Mouse (Mus musculus): ENCODE results near the gene Ltbp1.

The Ltbp1 gene

GRCm38 (mm10) chr17:75005281-75005684 is at the start of gene Ltbp1:
TSS of gene Ltbp1 (plus strand) at chr17:75005568.
- DNase-seq: no peak

GRCm38 (mm10) chr17:74959481-74960245 is 45.7 kb upstream of the Ltbp1 start:
- DNase-seq: no peak

GRCm38 (mm10) chr17:74963222-74963621 is 42.1 kb upstream of the Ltbp1 start:
- no peak for DNase-seq

GRCm38 (mm10) chr17:74963861-74964260 is 41.5 kb upstream of the Ltbp1 start:
- no peak for DNase-seq

GRCm38 (mm10) chr17:74967298-74967848 is 38.0 kb upstream of the Ltbp1 start:
- no peak for DNase-seq

- no peak for DNase-seq
Observed at GRCm38 (mm10) chr17:74968152-74968712, 37.1 kb upstream of the Ltbp1 start.

GRCm38 (mm10) chr17:74968738-74969271 is 36.6 kb upstream of the Ltbp1 start:
- DNase-seq: no peak

GRCm38 (mm10) chr17:74975192-74975591 is 30.2 kb upstream of the Ltbp1 start:
- DNase-seq: no peak

GRCm38 (mm10) chr17:74976167-74976985 is 29.0 kb upstream of the Ltbp1 start:
- DNase-seq: no peak

GRCm38 (mm10) chr17:74979767-74980166 is 25.6 kb upstream of the Ltbp1 start:
- DNase-seq: no peak

GRCm38 (mm10) chr17:74981703-74982102 is 23.7 kb upstream of the Ltbp1 start:
- DNase-seq: no peak

GRCm38 (mm10) chr17:74982880-74983279 is 22.5 kb upstream of the Ltbp1 start:
- DNase-seq: no peak

GRCm38 (mm10) chr17:74984071-74984470 is 21.3 kb upstream of the Ltbp1 start:
- DNase-seq: no peak

GRCm38 (mm10) chr17:74984681-74985080 is 20.7 kb upstream of the Ltbp1 start:
- DNase-seq: no peak

- no peak for DNase-seq
Observed at GRCm38 (mm10) chr17:74987067-74987466, 18.3 kb upstream of the Ltbp1 start.

GRCm38 (mm10) chr17:74989691-74990090 is 15.7 kb upstream of the Ltbp1 start:
- no peak for DNase-seq

- DNase-seq: no peak
Observed at GRCm38 (mm10) chr17:74990561-74990960, 14.8 kb upstream of the Ltbp1 start.

- no peak for DNase-seq
Observed at GRCm38 (mm10) chr17:74993726-74994581, 11.4 kb upstream of the Ltbp1 start.

- DNase-seq: no peak
Observed at GRCm38 (mm10) chr17:74994582-74994893, 10.8 kb upstream of the Ltbp1 start.

GRCm38 (mm10) chr17:74995266-74995665 is 10.1 kb upstream of the Ltbp1 start:
- no peak for DNase-seq

GRCm38 (mm10) chr17:75000066-75000465 is 5.3 kb upstream of the Ltbp1 start:
- no peak for DNase-seq

- no peak for DNase-seq
Observed at GRCm38 (mm10) chr17:75004820-75005219, 548 bp upstream of the Ltbp1 start.

All from cerebellum, adult 9-11 months (tissue).